Mouse (Mus musculus): ENCODE data around the gene Nxn.

- TF ChIP-seq CTCF (IDR thresholded peaks at IDR 0.05; ENCODE audit: borderline replicate concordance, insufficient read depth, low read length) (no peak), POLR2A (IDR thresholded peaks at IDR 0.05; ENCODE audit: low read depth, low read length) (no peak)
These were observed 145.0 kb downstream of the Nxn start for GRCm38 (mm10) chr11:76253918-76254264.

All from embryonic fibroblast, embryonic 13.5 days (primary cell).